Mouse (Mus musculus): ENCODE measurements around the gene March10.

Gene March10

DNA sequence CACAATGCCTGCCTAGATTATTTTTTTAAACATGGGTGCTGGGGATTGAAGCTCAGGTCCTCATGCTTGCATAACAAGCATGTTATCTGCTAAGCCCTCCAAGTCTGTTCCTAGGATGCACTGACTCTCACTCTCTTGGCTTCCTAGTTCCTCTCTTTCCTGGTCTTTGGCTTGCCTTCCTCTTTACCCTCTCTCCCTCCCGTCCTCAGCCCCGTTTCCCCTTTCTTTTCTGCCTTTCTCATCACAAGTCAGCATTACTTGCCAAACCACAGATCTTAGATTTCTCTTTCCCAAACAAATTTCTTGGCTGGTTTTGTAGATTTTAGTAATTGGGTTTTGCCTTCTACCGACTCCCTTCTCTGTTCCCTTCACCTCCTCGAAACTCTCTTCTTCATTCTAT, 10.2 kb upstream of the March10 start:
- DNase-seq (ENCODE audit: low read depth, low spot score) = no peak

DNA sequence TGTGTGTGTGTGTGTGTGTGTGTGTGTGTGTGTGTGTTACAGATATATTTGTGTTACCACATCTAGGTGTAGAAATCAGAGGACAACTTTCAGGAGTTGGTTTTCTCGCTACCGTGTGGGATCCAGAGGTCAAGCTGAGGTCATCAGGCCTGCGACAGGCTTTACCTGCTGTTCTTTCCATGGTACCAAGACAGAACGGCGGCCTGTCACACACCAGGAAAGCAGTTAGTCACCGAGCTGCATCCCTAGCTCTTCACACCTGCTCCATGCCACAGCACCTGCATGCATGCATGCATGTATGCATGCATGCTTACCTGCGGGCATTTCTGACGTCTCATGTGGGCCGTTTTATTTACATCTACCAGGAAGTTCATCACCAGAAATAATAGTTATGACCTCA, 9.0 kb upstream of the March10 start:
- DNase-seq (ENCODE audit: low read depth, low spot score) = no peak

DNA sequence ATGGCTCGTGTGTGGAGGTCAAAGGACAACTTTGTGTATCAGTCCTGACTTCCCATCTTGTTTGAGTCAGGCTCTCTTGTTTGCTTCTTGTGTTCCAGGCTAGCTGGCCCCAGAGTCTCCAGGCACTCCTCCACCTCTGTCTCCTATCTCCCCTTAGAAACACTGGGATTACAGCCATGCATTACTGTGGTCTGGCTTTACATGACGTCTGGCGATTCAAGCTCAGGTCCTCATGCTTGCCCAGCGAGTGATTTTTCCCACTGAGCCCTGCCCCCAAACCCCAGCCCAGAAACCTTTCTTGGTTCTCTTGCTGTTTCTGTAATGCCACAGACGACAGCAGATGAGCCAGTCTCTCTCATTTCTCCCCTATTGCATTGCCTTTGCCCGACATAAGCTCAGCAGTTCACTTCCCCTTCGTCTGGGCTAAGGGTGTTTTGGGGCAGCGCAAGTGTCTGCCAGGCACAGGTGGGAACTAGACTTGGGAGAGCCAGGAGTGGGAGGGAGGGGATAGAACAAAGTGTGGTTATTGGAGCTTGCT, 8.0 kb upstream of the March10 start:
- no peak for DNase-seq (ENCODE audit: low read depth, low spot score)

DNA sequence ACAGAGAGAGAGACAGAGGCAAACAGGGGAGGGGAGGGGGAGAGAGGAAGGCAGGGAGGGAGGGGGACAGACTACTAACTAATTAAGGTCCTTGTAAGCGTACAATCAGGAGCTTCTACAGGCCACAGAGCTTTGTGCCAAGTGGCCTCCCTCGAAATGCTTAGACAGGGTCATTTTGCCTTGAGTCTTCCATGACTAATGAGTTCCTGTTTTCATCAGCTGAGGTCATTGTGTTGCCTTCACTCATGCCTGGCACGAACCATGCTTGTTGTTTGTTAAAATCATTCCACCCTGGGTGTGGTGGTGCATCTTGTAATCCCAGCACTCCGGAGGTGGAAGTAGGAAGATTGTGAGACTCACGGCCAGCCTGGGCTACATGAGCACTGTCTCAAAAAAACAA, 3.4 kb upstream of the March10 start:
- DNase-seq (ENCODE audit: low read depth, low spot score) = no peak

DNA sequence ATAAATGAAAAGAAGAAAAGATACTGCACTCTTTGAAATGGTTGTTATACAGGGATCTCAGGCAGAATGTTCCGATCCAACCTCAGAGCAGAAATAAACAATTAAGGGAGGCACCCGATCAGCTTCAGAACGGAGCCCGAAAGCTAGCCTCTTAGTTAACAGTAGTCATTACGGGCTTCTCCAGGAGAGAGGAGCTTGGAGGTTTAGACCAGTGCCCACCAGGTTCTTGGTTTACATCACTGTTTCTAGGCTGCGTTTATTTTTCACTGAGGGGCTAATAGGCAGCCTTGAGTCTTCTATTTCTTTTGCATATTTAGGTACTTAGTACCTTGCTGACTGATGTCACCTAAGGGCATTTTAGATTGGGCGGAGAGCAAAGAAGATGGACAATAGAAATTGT, 506 bp upstream of the March10 start:
- no peak for DNase-seq (ENCODE audit: low read depth, low spot score)

DNA sequence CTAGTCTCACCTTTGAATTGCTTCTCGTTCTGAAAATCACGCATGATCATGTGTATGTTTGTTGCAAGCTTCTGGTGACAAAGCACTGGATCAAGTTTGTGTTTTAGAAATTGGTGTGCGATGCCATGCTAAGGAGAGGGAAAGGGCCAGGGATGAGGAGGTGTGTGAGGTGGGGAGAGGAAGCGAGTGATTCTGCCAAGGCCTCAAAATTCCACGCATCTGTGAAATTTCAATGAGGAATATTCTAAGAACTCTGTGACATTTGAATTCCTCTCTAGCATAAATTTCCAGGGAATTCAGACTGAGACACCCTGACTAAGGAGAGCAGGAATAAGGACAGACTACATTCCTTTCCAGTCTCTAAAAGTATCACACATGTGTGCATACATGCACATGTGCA, 1.4 kb downstream of the March10 start:
- no peak for DNase-seq (ENCODE audit: low read depth, low spot score)

DNA sequence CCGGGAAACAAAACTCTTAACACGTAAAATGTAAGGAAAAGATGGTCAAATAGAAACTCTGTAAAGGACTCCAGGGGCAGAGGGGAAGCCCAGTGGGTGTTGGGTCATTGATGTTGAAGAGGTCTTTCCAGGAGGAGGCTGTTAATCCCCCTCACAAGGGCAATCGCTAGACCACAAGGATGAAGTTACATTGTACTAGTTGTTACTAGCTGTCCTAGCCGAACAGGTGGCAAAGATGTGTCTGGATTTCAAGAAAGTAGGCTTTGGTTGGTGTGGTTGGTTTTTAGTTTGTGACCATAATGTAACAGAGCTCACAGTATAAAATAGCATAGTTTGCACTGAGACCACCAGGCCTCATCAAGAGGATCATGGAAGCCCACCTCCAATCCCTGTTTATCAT, 3.5 kb downstream of the March10 start:
- no peak for DNase-seq (ENCODE audit: low read depth, low spot score)

DNA sequence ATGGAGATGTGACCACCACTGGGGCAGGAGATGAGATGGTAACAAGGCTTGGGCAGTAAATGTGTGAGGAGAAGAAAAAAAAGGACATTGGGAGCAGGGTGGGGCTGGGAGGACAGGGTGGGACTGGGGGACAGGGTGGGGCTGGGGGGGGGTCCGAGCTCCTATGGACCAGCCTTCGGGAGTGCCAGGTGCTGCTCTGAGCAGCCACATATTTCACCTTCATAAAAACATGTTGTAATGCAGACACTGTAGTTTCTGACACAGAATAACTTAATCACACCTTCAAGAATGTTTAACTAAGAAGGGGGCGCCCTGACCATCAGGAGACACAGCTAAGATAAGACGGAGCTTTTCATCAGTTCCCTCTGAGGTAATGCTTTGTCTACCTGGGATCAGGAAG, 4.0 kb downstream of the March10 start:
- no peak for DNase-seq (ENCODE audit: low read depth, low spot score)

DNA sequence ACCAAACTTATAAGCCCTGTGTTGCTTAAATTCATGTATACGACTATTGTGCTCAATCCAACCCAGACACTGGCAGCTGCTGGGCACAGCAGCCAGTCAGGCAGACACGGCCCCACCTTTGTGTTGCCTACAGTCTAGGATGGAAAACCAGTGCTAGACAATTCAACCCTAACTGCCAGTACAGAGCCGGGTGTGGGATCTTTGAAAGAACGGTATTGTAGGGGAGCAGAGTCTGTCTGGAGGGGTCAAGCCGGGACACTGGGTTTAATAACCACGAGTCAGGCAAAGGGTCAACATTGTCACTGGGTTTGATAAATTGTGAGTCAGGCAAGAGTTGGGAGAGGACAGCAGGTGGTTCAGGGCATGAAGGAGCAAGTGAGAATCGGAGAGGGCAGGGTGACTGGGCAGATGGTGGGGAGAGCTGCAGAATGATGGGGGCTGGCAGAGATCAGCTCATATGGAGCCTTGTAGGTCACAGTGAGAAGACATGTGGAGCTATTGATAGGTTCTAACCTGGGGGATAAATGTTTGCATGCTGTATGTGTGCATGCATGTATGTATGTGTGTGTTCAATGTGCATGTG, 4.9 kb downstream of the March10 start:
- DNase-seq (ENCODE audit: low read depth, low spot score) = no peak

DNA sequence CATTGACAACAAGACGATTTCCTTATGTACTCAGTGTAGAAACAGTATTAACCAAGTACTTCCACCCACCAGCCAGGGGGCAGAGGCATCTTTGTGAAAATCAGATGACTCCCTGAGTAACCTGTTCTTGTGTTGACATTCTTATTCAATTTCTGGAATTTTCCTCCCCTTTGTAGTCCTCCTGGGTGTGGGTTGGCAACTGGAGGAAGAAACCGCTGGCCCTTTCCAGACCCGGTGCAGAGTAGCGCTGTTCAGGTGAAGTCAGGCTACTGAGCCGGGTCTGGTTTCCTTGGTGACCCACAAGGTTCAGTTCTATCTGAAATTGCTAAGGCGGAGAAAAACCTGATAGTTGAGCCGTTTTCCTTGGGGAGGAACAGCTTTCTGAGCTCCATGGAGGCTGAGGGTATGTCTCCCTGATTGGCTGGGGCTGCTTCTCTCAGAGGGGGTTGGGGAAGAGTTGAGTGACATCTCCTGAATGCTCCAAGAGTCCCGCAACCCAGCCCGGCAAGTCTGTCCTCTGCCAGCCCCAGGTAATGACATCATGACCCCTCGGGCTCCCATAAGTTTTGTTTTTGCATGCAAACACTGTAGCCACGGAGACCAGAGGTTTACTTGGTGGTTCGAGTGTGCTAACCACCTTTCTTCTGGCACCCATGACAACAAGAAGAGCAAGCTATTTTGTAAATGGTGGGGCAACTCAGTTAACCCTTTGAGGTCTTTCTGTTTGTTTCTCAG, 6.8 kb downstream of the March10 start:
- no peak for DNase-seq (ENCODE audit: low read depth, low spot score)

DNA sequence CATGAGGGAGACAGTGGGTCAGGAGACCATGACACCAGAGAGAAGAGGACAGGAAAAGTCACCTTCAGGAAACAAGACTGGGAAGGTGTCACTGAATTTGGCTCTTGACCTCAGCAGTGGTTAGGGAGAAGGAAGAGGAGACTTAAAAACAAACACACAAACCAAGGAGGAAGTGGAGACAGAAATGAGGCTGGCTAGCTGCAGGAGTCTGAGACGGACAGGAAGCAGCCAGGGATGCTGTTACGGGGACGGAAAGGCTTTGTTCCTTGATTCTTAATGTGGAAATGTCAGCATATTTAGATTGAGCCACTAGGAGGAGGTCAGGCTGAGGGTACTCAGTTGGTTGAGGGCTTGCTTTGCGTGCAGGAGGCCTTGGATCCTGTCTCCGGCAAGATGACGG, 8.9 kb downstream of the March10 start:
- DNase-seq (ENCODE audit: low read depth, low spot score) = no peak

DNA sequence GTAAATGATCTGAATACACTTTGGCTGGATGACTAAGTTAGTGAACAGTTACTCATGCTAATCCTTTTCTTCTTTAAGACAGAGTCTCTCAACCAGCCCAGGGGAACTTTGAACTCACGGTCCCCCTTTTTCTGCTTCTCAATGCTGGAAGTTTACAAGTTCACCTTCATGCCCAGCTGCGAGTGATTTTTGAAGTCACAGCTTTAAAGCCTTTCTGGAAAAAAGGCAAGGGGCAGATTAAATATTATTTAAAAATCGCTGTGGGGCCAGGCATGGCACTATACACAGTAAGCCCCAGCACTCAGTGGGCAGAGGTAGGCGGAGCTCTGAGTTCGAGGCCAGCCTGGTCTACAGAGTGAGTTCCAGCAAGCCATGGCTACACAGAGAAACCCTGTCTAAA, 10.3 kb downstream of the March10 start:
- DNase-seq (ENCODE audit: low read depth, low spot score) = no peak

DNA sequence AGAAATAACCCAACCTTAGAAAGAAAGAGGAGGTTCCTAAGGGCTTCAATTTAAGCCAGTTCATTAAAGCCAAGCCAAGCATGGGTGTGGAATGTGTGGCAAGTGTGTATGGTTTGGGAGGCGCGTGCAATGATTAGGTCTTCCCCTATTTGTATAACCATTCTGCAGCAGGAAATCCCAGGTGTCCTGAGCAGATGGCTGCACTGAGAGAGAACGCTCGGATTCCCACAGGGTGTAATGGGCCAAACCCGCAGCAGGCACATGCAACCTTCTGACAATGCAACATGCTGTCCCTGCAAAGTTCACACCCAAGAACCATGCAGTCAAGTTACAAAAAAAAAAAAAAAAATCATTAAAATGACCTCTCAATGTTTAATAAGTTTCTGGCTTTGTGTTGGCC, 10.8 kb downstream of the March10 start:
- DNase-seq (ENCODE audit: low read depth, low spot score) = no peak

DNA sequence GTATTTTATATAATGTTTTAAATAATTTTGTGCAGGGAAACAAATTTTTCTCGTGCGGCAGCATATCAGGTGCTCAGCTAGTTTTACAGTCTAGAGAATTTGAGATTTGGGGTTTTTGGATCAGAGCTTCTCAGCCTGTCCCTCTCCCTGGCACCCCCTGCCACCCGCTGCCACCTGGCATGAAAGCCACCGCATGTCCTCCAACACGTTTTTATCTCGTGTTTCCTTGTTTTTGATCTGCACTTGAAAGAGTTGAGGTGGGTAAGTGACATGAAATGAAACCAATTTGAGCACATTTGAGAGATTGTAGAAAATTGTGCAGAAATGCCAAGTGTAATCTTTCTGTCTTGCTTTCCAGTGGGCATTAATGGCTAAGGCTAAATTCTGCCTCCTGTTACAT, 11.6 kb downstream of the March10 start:
- no peak for DNase-seq (ENCODE audit: low read depth, low spot score)

DNA sequence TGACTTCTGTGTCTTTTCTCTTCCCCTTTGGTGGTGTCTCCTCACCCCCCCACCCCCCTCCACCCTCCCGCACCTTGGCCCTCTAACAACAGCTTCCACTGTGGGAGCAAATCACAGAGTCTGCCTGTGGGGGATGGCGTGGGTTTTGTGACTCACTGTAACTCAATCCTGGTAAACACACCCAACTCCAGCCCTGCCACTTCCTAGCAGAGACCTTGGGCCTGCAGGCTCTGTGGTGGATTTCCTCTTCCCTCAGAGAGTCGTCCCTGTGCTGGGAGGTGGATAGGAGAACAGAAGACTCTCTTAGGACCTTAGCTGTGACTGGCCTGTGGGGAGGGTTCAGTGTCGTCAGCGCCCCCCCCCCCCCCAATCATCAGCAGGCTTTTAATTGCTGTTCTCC, 13.0 kb downstream of the March10 start:
- no peak for DNase-seq (ENCODE audit: low read depth, low spot score)

DNA sequence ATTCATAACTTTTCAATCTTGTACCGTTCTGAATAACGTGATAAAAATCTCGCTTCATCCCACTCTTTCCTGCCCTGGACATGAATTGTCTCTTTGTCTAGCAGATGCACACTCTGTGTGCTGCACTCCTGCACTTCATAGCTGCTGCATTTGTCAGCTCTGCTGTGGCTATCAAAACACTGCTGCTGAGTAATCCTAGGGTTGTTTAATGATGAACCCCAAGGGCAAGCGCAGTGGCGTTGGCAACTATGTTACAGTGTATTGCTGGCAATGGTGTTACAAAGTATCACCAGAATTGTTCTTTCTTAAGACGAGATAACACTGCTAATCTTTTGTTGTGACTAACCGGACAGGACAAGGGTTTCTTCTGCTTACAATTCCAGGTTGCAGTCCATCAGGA, 16.7 kb downstream of the March10 start:
- DNase-seq (ENCODE audit: low read depth, low spot score) = no peak

DNA sequence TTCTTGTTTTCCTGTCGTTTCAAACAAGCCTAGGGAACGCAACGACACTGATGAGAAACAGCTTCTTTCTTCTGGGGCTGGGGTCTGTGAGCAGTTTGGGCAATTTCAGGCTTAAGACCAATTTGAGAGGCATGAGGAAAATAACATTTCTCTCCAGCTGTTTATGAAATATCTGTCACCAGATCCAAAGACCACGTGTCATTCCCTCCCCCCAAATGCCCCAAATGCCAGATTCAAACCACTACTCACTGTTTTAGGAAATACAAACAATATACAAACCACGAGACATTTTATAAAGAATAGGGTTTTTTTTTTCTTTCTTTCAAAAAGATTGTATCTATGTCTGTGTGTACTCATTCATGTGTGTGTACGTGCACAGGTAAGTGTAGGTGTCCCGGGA, 17.6 kb downstream of the March10 start:
- DNase-seq (ENCODE audit: low read depth, low spot score) = no peak

DNA sequence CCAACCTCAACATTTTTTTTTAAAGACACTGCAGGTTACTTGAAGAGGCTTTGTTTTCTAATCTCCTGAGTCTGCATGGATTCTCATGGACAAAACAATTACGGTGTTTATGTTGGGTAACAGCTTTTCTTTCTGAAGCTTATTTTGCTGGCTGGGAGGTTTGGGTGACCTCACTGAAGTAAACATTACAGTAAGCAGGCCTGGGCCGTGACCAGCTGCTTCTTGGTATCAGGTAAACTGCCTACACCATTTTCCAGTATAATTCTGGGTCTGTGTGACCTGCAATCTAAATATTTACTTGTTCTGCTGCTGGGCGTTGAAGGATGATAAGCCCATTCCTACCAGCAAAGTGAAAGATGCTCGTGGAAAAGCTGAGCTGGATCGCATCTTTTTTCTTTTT, 30.1 kb downstream of the March10 start:
- DNase-seq (ENCODE audit: low read depth, low spot score) = no peak

DNA sequence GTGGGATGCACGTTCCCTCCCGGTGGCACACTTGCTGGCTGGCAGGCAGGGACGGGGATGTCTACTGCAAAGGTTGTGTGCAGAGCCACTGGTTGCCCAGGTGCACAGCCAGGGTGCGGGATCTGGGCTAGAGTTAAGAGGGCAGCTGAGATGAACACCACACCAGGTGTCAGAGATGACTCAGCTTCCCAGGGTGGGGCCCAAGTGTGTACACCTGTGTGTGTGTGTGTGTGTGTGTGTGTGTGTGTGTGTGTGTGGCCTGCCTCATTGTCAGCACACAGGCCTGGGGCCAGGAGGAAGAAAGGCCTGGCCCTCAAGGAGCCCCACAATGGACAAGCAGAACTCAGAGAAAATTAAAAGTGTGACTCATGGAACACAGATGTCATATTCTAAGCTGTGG, 31.9 kb downstream of the March10 start:
- DNase-seq (ENCODE audit: low read depth, low spot score) = no peak

DNA sequence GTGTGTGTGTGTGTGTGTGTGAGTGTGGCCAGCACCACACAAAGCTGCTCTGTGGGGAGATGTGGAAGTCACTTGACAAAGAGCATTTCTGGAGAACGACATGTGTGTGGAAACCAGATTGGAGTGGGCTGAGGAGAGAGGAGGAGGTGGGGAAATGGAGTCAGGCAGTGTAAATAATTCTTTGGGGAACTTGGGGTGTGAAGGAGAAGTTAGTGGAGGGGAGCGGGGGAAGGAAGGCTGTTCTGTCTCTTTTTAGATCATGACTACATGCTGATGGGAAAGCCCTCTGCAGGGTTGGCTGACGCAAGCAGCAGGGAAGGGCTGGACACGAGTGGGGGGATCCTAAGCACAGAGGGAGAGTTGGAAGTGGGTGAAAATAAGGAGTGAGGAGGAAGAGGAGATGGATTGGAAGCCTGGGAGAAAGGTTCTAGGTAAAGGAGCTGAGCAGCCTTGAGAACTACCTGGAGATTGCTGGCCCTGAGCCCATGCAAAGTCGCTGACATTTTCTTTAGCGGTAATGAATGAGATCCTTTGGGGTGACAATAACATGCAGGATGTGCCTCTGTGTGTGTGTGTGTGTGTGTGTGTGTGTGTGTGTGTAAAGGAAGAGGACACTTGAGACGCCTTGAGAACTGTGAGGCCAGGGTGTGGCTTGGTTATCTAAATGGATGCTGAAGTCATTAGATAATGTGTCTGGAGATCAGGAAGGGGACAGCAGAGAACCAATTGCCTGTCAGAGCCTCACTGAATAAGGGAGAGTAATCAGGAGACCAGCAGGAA, 35.7 kb downstream of the March10 start:
- no peak for DNase-seq (ENCODE audit: low read depth, low spot score)

DNA sequence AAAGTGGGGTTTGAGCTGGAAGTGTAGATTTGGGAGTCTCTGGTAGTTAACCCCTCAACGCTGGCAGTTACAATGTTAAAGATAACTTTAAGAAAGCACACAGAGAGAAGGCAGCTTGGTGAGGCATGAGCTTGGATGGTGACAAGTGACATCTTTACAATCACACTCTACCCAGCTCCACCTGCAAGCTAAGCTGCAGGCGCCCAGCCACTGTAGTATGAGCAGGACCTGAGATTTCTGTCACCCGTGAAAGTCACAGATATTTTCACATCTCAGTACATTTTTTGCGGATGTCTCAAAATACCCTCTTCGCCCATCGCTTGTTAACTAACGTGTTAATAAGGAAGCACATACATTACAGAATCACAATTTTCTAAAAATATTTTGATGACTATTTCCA, 36.6 kb downstream of the March10 start:
- no peak for DNase-seq (ENCODE audit: low read depth, low spot score)

DNA sequence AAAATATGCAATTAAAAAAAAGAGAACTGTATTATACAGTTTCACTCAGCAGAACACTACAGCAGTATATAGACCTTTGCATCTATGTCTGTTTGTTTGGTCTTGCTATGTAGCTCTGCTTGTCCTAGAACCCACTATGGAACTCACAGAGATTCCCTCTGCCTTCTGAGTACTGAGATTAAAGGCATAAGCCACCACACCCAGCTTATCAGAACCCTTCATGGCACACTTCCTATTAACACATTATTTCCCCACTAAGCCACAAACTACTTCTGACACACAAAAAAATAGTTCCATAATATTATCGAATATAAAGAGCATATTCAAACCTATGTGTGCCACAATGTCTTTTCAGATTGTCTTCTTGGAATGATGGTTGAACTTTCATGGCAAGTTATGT, 42.5 kb downstream of the March10 start:
- DNase-seq (ENCODE audit: low read depth, low spot score) = no peak

DNA sequence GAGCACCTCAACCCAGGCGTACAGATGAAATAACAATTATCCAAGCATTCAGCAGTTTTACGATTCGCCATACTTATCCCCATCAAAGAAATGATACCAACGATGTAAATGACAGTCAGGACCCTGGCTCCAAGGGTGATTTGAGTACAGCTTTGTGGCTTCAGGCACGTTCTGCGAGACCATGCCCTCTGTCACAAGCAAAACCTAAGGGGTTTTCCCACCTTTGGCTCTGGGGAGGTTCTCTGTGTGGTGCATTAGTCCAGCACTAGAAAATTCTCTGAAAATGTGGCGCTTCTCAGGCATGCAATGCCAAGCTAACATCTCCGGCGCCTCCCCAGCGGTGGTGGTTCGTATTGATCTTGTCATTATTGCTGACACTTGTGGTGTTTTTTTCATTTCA, 47.1 kb downstream of the March10 start:
- no peak for DNase-seq (ENCODE audit: low read depth, low spot score)

All from embryo, embryonic 11.5 days (tissue).